Mouse (Mus musculus) heart, adult 2 months (tissue): ENCODE measurements at regions not wholly inside any gene's neighbourhood (a gene's known extent, or its start where the extent isn't known, plus 50 kb on each side); places are given as distances from the start of the nearest gene placed in this dataset.

Source experiments
- CTCF ChIP-seq: fragments of 200-600 bp; IDR thresholded peaks from 2 replicates; pipeline ENCODE4 v1.8.1; 2022; ENCODE audit warnings: antibody characterized with exemption, mild to moderate bottlenecking, moderate library complexity
- EP300 ChIP-seq: fragments of 200-500 bp; IDR thresholded peaks from 2 replicates; pipeline ENCODE4 v1.6.1; 2011; ENCODE audit warnings: low read depth, low read length, control low read depth; ENCODE audit not compliant: insufficient read depth

DNA sequence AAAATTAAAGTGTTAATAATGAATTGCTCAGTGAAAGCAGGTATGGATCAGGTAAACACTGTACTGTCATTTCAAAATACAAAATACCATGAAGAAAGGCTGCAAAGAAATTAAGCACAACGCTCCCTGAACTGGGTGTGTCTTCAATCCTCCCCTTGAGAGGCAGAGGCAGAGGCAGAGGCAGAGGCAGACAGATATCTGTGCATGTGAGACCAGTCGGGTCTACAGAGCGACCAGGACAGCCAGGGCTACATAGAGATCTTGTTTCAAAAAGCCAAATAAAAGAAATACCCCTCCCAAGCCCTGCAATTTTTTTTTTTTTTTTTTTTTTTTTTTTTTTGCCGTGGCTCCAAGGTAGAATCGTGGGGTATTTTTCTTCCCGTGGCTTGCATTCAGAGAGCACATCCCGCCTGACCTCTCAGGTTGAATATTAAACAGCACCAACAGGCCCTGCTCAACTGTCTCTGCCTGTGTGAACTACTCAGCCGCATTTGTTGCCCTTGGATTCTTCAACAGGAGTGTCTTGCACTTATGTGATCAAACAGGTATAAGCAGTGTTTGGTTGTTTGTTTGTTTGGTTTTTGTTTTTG, 50.8 kb upstream of the Ubr2 start:
- TF ChIP-seq CTCF (no peak), EP300 (no peak)
